In genomic region chr13:112927287-112928001, GRCm38 (mm10) we compare ENCODE assay signal across 8 mouse cellular contexts. TPM values are rescaled to one million over a fixed set of nuclear protein-coding genes. Genes with fewer than 3 reads are reported as not detected.
A peak's percentile ranks its signal among the peaks of the same experiment; 100 is the strongest.
DNase-seq lines count a peak whose midpoint lies in the region; ATAC-seq and TF ChIP-seq lines count a peak whose summit lies in the region.

Gene Mtrex (minus strand): TSS chr13:112927398.
Gene Dhx29 (plus strand): TSS chr13:112927454.

- H3K79me2 ChIP-seq in heart, adult 2 months (replicated peaks; ENCODE audit: control insufficient read depth, insufficient read depth, low read length): peaks cover 4% of the 10 kb centered on the region

- peaks cover 11% of the 10 kb centered on the region for H3K4me1 ChIP-seq in embryonic facial prominence, embryonic 14.5 days (ENCODE audit: control insufficient read depth, insufficient read depth, low read length)
- peaks cover 5% of the 10 kb centered on the region for H3K4me1 ChIP-seq in heart, adult 2 months (ENCODE audit: control insufficient read depth, insufficient read depth, low read length)
- peaks cover 27% of the 10 kb centered on the region for H3K4me1 ChIP-seq in limb, embryonic 13.5 days
- peaks cover 20% of the 10 kb centered on the region for H3K4me1 ChIP-seq in midbrain, embryonic 16.5 days (ENCODE audit: control insufficient read depth, insufficient read depth, low read length)

- H3K9me3 ChIP-seq in embryonic facial prominence, embryonic 14.5 days (ENCODE audit: control insufficient read depth, low read length): no peaks in the 10 kb centered on the region
- H3K9me3 ChIP-seq in limb, embryonic 13.5 days: no peaks in the 10 kb centered on the region
- no peaks in the 10 kb centered on the region for H3K9me3 ChIP-seq in midbrain, embryonic 16.5 days (replicated peaks; ENCODE audit: control insufficient read depth, low read length, poor library complexity, severe bottlenecking)

- TF ChIP-seq CTCF in heart, adult 2 months (IDR thresholded peaks at IDR 0.05): no peak

- 0% methylated on average over 49 of the region's 57 CpGs for WGBS in embryonic facial prominence, embryonic 14.5 days
- under 1% methylated on average over 57 of the region's 57 CpGs for WGBS in heart, adult 2 months
- under 1% methylated on average over 57 of the region's 57 CpGs for WGBS in limb, embryonic 13.5 days
- WGBS in midbrain, embryonic 16.5 days: under 1% methylated on average over 57 of the region's 57 CpGs

- H3K9ac ChIP-seq in embryonic facial prominence, embryonic 14.5 days (ENCODE audit: low read depth, low read length): peak within 1 kb of the TSS; percentile 86
- H3K9ac ChIP-seq in heart, adult 2 months (ENCODE audit: low read depth, low read length): peak within 1 kb of the TSS; percentile 78
- peak within 1 kb of the TSS; percentile 86 for H3K9ac ChIP-seq in limb, embryonic 13.5 days
- peak within 1 kb of the TSS; percentile 80 for H3K9ac ChIP-seq in midbrain, embryonic 16.5 days (ENCODE audit: low read depth, low read length)

- TF ChIP-seq EP300 in heart, adult 2 months (IDR thresholded peaks at IDR 0.05; ENCODE audit: insufficient read depth, low read depth, low read length): peak; percentile 81; the same call in 1 of the 2 replicates

- H3K4me3 ChIP-seq in embryonic facial prominence, embryonic 14.5 days (ENCODE audit: low read depth, low read length): peak within 1 kb of the TSS; percentile 74
- peak within 1 kb of the TSS; percentile 83 for H3K4me3 ChIP-seq in heart, adult 2 months
- H3K4me3 ChIP-seq in limb, embryonic 13.5 days: peak within 1 kb of the TSS; percentile 86
- peak within 1 kb of the TSS; percentile 88 for H3K4me3 ChIP-seq in midbrain, embryonic 16.5 days (ENCODE audit: low read depth, low read length)

- ATAC-seq in embryonic facial prominence, embryonic 14.5 days (ENCODE audit: low read depth): peak; percentile 98
- peak; percentile 99 for ATAC-seq in limb, embryonic 13.5 days (ENCODE audit: low FRiP score, low read depth)
- ATAC-seq in midbrain, embryonic 16.5 days: peak; percentile 99

- intact Hi-C loops in heart, adult 2 months (cut with DNase I): loop anchor here (2.0 to 5.0 kb wide), 4 partner anchors 60 to 265 kb away; partner anchors contain the start of genes Ccno, Plpp1 and Slc38a9

- peak within 1 kb of the TSS; percentile 73 for H3K4me2 ChIP-seq in embryonic facial prominence, embryonic 14.5 days (ENCODE audit: low read depth, low read length)
- H3K4me2 ChIP-seq in limb, embryonic 13.5 days (replicated peaks): peak within 1 kb of the TSS; percentile 75
- peak within 1 kb of the TSS; percentile 71 for H3K4me2 ChIP-seq in midbrain, embryonic 16.5 days (ENCODE audit: low read length)

- no peaks in the 10 kb centered on the region for H3K27me3 ChIP-seq in embryonic facial prominence, embryonic 14.5 days (replicated peaks; ENCODE audit: control insufficient read depth, insufficient read depth, low read length)
- H3K27me3 ChIP-seq in heart, adult 2 months (ENCODE audit: control insufficient read depth, insufficient read depth, low read length): no peaks in the 10 kb centered on the region
- H3K27me3 ChIP-seq in limb, embryonic 13.5 days: no peaks in the 10 kb centered on the region
- H3K27me3 ChIP-seq in midbrain, embryonic 16.5 days (ENCODE audit: control insufficient read depth, insufficient read depth, low read depth, low read length): no peaks in the 10 kb centered on the region

- DNase-seq in 3T3-L1 (ENCODE audit: low read depth, low spot score): peak; percentile 98
- DNase-seq in adrenal gland, postnatal 4 days (ENCODE audit: low spot score in 2 of 2): peak; percentile 99
- peak; percentile 99 for DNase-seq in embryonic facial prominence, embryonic 14.5 days (ENCODE audit: low spot score)
- peak; percentile 99 for DNase-seq in heart, adult 2 months
- DNase-seq in kidney, adult 8-10 months: peak; percentile 98 to 99
- DNase-seq in spleen, postnatal 10 days (ENCODE audit: low spot score in 2 of 2): peak; percentile 98 to 99

- H3K27ac ChIP-seq in embryonic facial prominence, embryonic 14.5 days (replicated peaks; ENCODE audit: low read depth, low read length): peak within 1 kb of the TSS; percentile 86
- H3K27ac ChIP-seq in heart, adult 2 months: peak within 1 kb of the TSS; percentile 72
- peak within 1 kb of the TSS; percentile 80 for H3K27ac ChIP-seq in limb, embryonic 13.5 days
- H3K27ac ChIP-seq in midbrain, embryonic 16.5 days (ENCODE audit: low read length): peak within 1 kb of the TSS; percentile 86

- H3K36me3 ChIP-seq in embryonic facial prominence, embryonic 14.5 days (ENCODE audit: control insufficient read depth, insufficient read depth, low read length): peaks cover 23% of the 10 kb centered on the region
- 0 out of 2 replicates have a peak, but pooled peaks cover 4% of the 10 kb centered on the region for H3K36me3 ChIP-seq in heart, adult 2 months (ENCODE audit: control insufficient read depth, insufficient read depth, low read length)
- H3K36me3 ChIP-seq in limb, embryonic 13.5 days: peaks cover 12% of the 10 kb centered on the region; the same call in 1 of the 2 replicates
- H3K36me3 ChIP-seq in midbrain, embryonic 16.5 days (ENCODE audit: control insufficient read depth, insufficient read depth, low read length): peaks cover 8% of the 10 kb centered on the region; the same call in 1 of the 2 replicates

- TF ChIP-seq POLR2A in heart, adult 2 months (IDR thresholded peaks at IDR 0.05; ENCODE audit: insufficient read depth, low read depth, low read length): peak; percentile 60; the same call in 1 of the 2 replicates

RNA-seq across cellular contexts. Expression of gene Mtrex, which starts in this region (rescaled TPM):
- total RNA-seq in adrenal gland, postnatal 4 days (2021): 10 to 100 TPM; 46.0 to 56.6 TPM
- polyA plus RNA-seq in embryonic facial prominence, embryonic 14.5 days (2014; fragmentation: Nextera tagmentation; extraction: Ambion mirVana): 56.6 and 63.6 TPM in 2 replicates
- total RNA-seq in heart, adult 2 months (2021): 10 to 100 TPM; 24.7 to 28.5 TPM
- polyA plus RNA-seq in heart, adult 2 months (2012; rRNA removed): 5.5 and 12.5 TPM in 2 replicates
- 71.6 and 77.8 TPM in 2 replicates for polyA plus RNA-seq in limb, embryonic 13.5 days (2015; fragmentation: Nextera tagmentation; extraction: Ambion mirVana)
- 57.3 and 64.1 TPM in 2 replicates for polyA plus RNA-seq in midbrain, embryonic 16.5 days (2015; fragmentation: Nextera tagmentation; extraction: Ambion mirVana)

RNA-seq across cellular contexts. Expression of gene Dhx29, which starts in this region (rescaled TPM):
- total RNA-seq in adrenal gland, postnatal 4 days (2021): 10 to 100 TPM; 15.2 to 15.3 TPM
- 21.3 and 22.2 TPM in 2 replicates for polyA plus RNA-seq in embryonic facial prominence, embryonic 14.5 days (2014; fragmentation: Nextera tagmentation; extraction: Ambion mirVana)
- total RNA-seq in heart, adult 2 months (2021): 10 to 100 TPM; 14.2 to 15.7 TPM
- polyA plus RNA-seq in heart, adult 2 months (2012; rRNA removed): 3.3 and 6.7 TPM in 2 replicates
- 31.3 and 34.5 TPM in 2 replicates for polyA plus RNA-seq in limb, embryonic 13.5 days (2015; fragmentation: Nextera tagmentation; extraction: Ambion mirVana)
- polyA plus RNA-seq in midbrain, embryonic 16.5 days (2015; fragmentation: Nextera tagmentation; extraction: Ambion mirVana): 30.0 and 30.4 TPM in 2 replicates

Comparison
In these comparisons a context has a peak if more than half of its experiments do, and no peak if none do; other contexts are left out.
1. Peak in every context shown above with its lines: DNase-seq, ATAC-seq, H3K4me3 ChIP-seq and H3K27ac ChIP-seq.